Mouse (Mus musculus) 3134 (cell line): ENCODE measurements at regions not wholly inside any gene's neighbourhood (a gene's known extent, or its start where the extent isn't known, plus 50 kb on each side); places are given as distances from the start of the nearest gene placed in this dataset.

Experiments
- DNase-seq: peaks from one replicate; pipeline ENCODE4 v3.0.0-alpha.2; 2011; ENCODE audit warnings: low spot score; ENCODE audit not compliant: insufficient read length; ENCODE audit errors: extremely low read depth

DNA sequence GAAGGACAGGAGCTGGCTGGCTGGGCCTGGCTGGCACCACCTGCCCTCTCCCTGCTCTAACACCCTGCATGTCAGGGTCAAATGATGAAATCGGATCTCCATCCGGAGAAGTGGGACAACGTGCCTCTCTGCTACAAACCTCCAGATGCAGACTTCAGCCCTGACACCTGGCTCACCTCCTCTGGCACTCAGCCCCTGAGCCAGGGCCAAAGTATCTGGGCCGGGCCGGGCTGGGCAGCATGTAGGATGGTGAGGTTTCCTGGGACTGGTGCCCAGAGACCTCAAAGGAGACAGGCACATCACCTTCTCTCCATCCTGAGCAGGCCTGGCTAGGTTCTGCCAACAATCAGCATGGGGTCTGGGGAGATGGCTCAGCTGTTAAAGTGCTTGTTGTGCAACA lies 113.5 kb downstream of the Tfcp2l1 start:
- no peak for DNase-seq

- DNase-seq: no peak
Measured at GRCm38 (mm10) chr1:118748196-118748595, 120.5 kb downstream of the Tfcp2l1 start.

- no peak for DNase-seq
Measured at GRCm38 (mm10) chr1:118752869-118753268, 125.1 kb downstream of the Tfcp2l1 start.

DNA sequence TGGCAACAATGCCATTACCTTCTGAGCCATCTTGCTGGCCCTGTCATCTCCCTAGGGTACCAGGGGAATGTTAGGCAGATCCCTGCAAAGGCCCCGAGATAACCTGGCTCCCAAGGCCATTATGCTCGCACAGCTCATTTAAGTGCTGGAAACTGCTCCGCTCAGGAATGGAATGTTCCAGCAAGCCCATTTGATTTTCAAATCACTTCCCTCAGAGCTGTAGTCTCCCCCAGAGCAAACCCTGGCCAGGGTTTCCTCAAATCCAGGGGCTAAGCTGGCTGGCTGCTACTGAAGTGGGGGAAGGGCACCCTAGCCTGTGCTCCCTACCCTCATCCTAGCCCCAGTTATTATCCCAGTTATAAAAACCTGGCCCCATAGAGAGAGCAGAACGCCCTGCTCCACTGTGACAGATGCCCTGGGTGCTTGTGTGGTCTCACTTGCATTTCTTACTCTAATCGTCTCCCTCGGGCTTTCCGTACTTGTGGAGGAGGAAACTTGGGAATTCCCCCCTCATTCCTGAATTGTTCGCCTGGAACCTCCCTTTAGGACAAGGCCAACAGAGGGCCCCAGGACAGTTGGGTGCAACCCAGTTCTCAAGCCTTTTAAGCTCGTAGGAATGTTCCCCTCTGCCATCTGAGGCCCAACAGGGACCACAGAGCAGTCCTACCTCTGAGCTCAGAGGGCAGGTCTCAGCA lies 128.6 kb downstream of the Tfcp2l1 start:
- DNase-seq: no peak

DNA sequence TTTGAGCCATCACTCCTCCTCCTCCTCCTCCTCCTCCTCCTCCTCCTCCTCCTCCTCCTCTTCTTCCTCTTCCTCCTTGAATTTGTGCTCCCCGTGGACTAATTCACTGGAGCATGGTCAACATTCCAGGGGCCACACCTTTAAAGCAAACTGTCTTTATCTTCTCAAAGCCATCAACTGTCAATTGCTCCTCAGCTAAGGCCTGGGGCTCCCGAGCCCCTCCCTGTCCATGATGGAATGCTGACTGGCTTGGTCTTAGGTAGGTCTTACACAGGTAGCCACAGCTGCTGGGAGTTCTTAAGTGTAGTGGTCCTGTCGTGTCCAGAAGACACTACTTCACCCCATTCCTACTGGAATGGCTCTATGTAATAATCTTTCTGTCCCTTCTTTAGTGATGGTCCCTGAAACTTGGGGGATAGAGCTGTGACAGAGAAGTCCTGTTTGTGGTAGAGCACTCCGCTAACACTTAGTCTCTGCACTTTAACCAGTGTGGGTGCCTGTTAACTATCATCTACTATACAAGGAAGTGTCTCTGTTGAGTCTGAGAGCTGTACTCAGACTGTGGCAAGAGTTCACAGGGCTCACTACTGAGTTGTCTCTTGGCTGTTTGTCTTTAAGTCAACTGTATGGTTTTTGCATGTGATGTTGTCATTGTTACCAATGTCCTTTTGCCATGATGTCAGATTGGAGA lies 129.7 kb downstream of the Tfcp2l1 start:
- no peak for DNase-seq

GRCm38 (mm10) chr1:118758031-118758400 lies 130.3 kb downstream of the Tfcp2l1 start:
- DNase-seq: no peak

GRCm38 (mm10) chr1:118759141-118759932 lies 131.6 kb downstream of the Tfcp2l1 start:
- peak; percentile 28 for DNase-seq

DNA sequence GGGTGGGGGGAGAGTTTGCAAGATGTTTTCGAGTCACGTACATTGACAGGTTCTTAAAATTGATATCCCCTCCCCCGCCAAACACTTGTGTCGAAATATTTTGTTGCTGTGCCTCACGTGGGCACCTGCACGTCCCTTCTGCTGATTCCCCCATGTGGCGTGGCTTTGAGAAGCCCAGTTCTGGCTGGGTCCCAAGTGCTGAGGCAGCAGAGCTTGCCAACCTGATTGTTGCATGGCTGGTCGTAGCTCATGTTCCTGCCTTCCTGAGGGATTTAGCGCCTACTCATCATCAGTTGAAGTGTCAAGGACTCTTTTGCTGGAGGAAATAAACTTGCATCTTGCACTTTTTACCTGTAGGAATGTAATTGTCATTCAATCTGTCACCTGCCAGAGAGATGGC lies 137.8 kb downstream of the Tfcp2l1 start:
- no peak for DNase-seq

- DNase-seq: no peak
Measured at GRCm38 (mm10) chr1:118768831-118769230, 141.1 kb downstream of the Tfcp2l1 start.

GRCm38 (mm10) chr1:118772261-118772660 lies 144.5 kb downstream of the Tfcp2l1 start:
- DNase-seq: peak; percentile 34

DNA sequence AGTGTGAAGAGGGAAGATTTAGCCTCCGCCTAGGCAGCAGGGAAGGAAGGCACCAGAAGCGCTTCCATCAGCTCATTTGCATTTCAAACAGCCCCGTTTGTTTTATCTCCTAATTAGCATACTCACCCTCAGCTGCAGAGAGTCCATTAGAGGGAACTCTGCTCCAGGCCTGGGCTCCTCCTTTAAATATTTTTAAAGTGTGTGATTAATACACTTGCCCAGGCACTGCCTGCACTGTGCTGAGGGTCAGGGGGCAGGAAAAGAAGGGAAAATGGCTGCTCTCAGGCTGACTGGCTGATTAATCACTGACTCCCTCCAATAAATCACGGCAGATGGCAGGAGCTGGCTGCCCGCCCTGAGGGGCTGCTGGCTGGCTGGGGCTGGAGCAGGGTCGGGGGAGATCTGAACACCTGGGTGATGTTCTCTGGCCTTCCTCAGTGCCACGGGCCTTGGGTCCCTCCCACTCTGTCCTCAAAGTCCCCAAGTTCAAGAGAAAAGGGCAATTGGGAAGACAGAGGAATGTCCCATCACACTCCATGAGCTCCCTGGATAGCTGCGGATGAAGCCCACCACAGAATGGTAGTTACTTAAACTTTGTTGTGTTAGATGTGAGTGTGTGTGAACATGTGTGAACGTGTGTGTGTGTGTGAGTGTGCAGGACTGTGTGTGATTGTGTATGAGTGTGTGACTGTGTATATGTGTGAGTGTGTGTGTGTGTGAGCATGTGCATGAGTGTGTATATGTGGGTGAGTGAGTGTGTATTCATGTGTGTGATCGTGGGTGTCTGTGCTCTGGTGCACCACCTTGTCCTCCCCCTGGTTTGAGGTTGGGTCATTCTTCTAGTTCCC lies 149.1 kb downstream of the Tfcp2l1 start:
- DNase-seq: no peak
